Mouse (Mus musculus) neutrophil, adult 5-6 weeks (primary cell): ENCODE data around the gene Wdr1. TPM values are rescaled to one million over a fixed set of nuclear protein-coding genes. Genes with fewer than 3 reads are reported as not detected.

Experiments used
- ATAC-seq: fragments of 151-379, 151-347 bp; 2 replicates; pipeline ENCODE4 v1.8.0; 2017; ENCODE audit warnings: mild to moderate bottlenecking, moderate TSS enrichment; ENCODE audit not compliant: insufficient number of reproducible peaks, poor library complexity, low FRiP score, severe bottlenecking; ENCODE audit errors: extremely low read depth
- total RNA-seq: library from RNA; stranded (forward); fragments of 200-1000 nt; gene quantifications from 2 replicates; pipeline ENCODE4 v1.2.3, GENCODE M21; 2017

Wdr1 gene
- total RNA-seq, 1 experiment from 2014 or later = 324 TPM

DNA sequence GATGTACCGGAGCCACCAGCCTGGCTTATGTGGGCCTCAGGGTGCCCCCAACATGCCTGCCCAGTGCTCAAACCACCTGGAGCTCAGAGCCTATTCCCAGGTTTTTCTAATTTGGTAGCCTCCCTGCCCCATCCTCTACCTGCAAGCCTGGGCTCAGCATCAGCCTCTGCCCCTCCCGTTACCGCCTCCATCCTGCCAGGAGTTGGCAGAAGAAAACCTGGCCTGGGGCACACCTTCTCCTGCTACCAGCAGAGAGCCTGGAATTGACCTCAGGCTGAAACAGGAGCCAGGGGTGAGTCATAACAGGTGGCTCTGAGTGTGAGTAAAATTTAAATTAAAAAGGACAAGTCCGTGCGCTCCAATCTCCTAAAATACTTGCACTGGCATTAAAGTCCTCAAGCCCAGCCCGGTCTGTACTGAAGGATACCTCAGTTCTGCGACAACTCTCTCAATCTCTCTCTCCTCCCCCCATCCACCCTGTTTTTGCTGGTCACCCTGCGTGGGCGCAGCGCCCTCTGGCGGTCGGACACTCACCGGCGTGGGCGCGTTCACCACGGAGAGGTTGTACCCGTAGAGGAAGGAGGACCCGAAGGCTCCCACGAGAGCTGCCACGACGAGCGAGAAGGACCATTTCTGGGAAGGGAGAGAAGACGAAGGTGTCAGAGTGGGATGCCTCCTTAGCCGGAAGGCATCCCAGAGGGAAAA lies 86.0 kb downstream of the Wdr1 start:
- no peak for ATAC-seq

Other genes starting within 250 kb of the Wdr1 start
- 0.12 TPM in 1 of 2 replicates, not detected in the other for gene Drd5, start 243.9 kb downstream of the Wdr1 start, total RNA-seq
- 5.5 and 9.1 TPM in 2 replicates for gene Slc2a9, start 60.1 kb downstream of the Wdr1 start, total RNA-seq
- 0.86 and 1.2 TPM in 2 replicates for gene Zfp518b, start 121.6 kb upstream of the Wdr1 start, total RNA-seq